Mouse (Mus musculus): ENCODE data around the gene C130026I21Rik.

GRCm38 (mm10) chr1:84943549-84943948 is 326.8 kb downstream of the C130026I21Rik start:
- TF ChIP-seq CTCF (IDR thresholded peaks at IDR 0.05; ENCODE audit: low read depth): no peak
- no peak for TF ChIP-seq EP300 (IDR thresholded peaks at IDR 0.05; ENCODE audit: low read depth)
